Mouse (Mus musculus) kidney, adult 2 months (tissue): ENCODE results near the gene Tmem183a. TPM values are rescaled to one million over a fixed set of nuclear protein-coding genes. Genes with fewer than 3 reads are reported as not detected.

Experiments
- DNase-seq: peaks from one replicate; pipeline ENCODE4 v3.0.0; 2021
- H3K27ac ChIP-seq: fragments of 200-500 bp; 2 replicates; pipeline ENCODE4 v1.5.1; 2012; ENCODE audit warnings: low read depth, low read length, control low read depth, inconsistent platforms; ENCODE audit not compliant: insufficient read depth
- H3K27me3 ChIP-seq: fragments of 200-500 bp; replicated peaks from 2 replicates; pipeline ENCODE4 v1.6.1; 2012; ENCODE audit warnings: mild to moderate bottlenecking, moderate library complexity, low read length, inconsistent platforms; ENCODE audit not compliant: control insufficient read depth, insufficient read depth
- H3K36me3 ChIP-seq: fragments of 200-500 bp; 2 replicates; pipeline ENCODE4 v1.6.1; 2012; ENCODE audit warnings: mild to moderate bottlenecking, moderate library complexity, low read length, inconsistent platforms; ENCODE audit not compliant: control insufficient read depth, insufficient read depth
- H3K4me1 ChIP-seq: fragments of 200-500 bp; 2 replicates; pipeline ENCODE4 v1.6.1; 2011; ENCODE audit warnings: low read length; ENCODE audit not compliant: control insufficient read depth, insufficient read depth
- H3K4me3 ChIP-seq: fragments of 200-500 bp; 2 replicates; pipeline ENCODE4 v1.5.1; 2011; ENCODE audit warnings: mild to moderate bottlenecking, low read depth, low read length, control low read depth; ENCODE audit not compliant: insufficient read depth
- CTCF ChIP-seq: fragments of 200-500 bp; conservative IDR thresholded peaks from 2 replicates; pipeline ENCODE4 v1.5.1; 2011; ENCODE audit warnings: low read depth, mild to moderate bottlenecking, control low read depth, low read length, moderate library complexity, mixed read lengths; ENCODE audit not compliant: insufficient read depth, insufficient read length
- POLR2A ChIP-seq: fragments of 200-500 bp; IDR thresholded peaks from one replicate; pipeline ENCODE4 v1.6.1; 2011; ENCODE audit warnings: low read depth, low read length, control low read depth
- WGBS: fragments of 180-500 bp; shearing (Covaris S2); methylation state at CpG from one replicate; pipeline ENCODE4 v1.1.7; 2018; 5-methylcytosine and 5-hydroxymethylcytosine counted together
- polyA plus RNA-seq: library from polyadenylated mRNA; depleted of rRNA; stranded (reverse); fragments of >200 nt; gene quantifications from 2 replicates; pipeline ENCODE4 v1.2.3, GENCODE M21; 2012

Tmem183a gene
- polyA plus RNA-seq, 1 experiment: 100 TPM

DNA sequence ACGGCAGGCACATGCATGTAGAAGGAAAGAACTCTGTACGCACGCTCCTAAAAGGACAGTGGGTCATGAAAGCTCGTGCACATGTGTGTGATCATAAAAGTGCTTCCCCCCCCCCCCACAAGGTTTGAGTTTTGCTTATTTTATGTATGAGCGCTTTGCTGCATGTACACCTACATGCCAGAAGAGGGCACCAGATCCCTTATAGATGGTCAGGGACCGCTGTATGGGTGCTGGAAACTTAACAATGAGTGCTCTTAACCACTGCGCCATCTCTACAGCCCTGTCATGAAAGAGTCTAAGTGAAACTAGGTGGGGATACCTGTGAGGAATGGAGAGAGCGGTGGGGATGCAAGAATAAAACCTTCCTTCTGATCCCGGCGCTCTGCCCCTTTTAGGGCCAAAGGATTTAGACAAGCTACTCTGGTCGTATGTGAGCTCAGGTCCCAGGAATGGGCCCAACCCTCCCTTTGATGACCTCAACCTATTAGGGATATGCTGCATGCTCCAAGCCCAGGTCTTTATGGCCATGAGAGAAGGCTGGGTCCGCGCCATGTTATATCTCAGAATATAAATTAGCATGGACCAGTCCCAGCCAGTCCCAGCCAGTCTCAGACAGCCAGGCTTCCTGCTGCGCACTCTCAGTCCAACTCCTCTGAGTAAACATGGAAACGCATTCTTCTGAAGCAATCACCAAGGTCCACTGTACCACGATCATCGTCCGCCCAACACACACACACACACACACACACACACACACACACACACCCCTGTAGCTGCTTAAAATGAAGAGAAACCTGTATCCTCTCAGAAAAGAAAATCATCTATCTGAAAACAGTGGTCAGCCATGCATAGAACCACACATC lies 21.8 kb downstream of the Tmem183a start:
- no peaks in the 10 kb centered on the region for H3K36me3 ChIP-seq
- no peak overlapping the region for H3K4me3 ChIP-seq
- no peaks in the 10 kb centered on the region for H3K27me3 ChIP-seq
- DNase-seq: no peak
- 0 out of 2 replicates have a peak, but pooled peaks cover 2% of the 10 kb centered on the region for H3K4me1 ChIP-seq
- TF ChIP-seq CTCF (0 out of 2 replicates have a peak, but pooled peaks have one; percentile 20), POLR2A (no peak)
- 86% methylated on average over 18 of the region's 18 CpGs for WGBS
- no peak overlapping the region for H3K27ac ChIP-seq

GRCm38 (mm10) chr1:134339162-134339561 lies 22.6 kb downstream of the Tmem183a start:
- H3K36me3 ChIP-seq: no peaks in the 10 kb centered on the region
- DNase-seq: no peak
- no peak for TF ChIP-seq CTCF
- no peak for TF ChIP-seq POLR2A
- no peaks in the 10 kb centered on the region for H3K27me3 ChIP-seq
- WGBS: 91% methylated on average over 7 of the region's 7 CpGs
- no peak overlapping the region for H3K4me3 ChIP-seq
- H3K4me1 ChIP-seq: no peaks in the 10 kb centered on the region
- H3K27ac ChIP-seq: no peak overlapping the region

- WGBS: 62% methylated on average over 11 of the region's 11 CpGs
- H3K27ac ChIP-seq: no peak overlapping the region
- no peak for DNase-seq
Measured at GRCm38 (mm10) chr1:134336958-134337710, 24.6 kb downstream of the Tmem183a start.

GRCm38 (mm10) chr1:134335924-134336810 lies 25.6 kb downstream of the Tmem183a start:
- H3K27ac ChIP-seq: no peak overlapping the region
- WGBS: 84% methylated on average over 12 of the region's 12 CpGs
- DNase-seq: no peak
- H3K4me1 ChIP-seq: no peaks in the 10 kb centered on the region
- no peaks in the 10 kb centered on the region for H3K27me3 ChIP-seq
- no peak for TF ChIP-seq POLR2A
- no peak for TF ChIP-seq CTCF
- no peaks in the 10 kb centered on the region for H3K36me3 ChIP-seq
- no peak overlapping the region for H3K4me3 ChIP-seq

More at GRCm38 (mm10) chr1:134336958-134337710, 24.6 kb downstream of the Tmem183a start:
- no peaks in the 10 kb centered on the region for H3K36me3 ChIP-seq
- no peaks in the 10 kb centered on the region for H3K4me1 ChIP-seq
- no peak for TF ChIP-seq POLR2A
- TF ChIP-seq CTCF: no peak
- no peaks in the 10 kb centered on the region for H3K27me3 ChIP-seq
- no peak overlapping the region for H3K4me3 ChIP-seq

GRCm38 (mm10) chr1:134335211-134335923 lies 26.4 kb downstream of the Tmem183a start:
- Histone ChIP-seq H3K4me3 (no peak overlapping the region), H3K36me3 (no peaks in the 10 kb centered on the region), H3K27me3 (no peaks in the 10 kb centered on the region), H3K27ac (no peak overlapping the region), H3K4me1 (no peaks in the 10 kb centered on the region)
- WGBS: 83% methylated on average over 13 of the region's 13 CpGs
- no peak for DNase-seq
- no peak for TF ChIP-seq POLR2A
- no peak for TF ChIP-seq CTCF

- H3K4me3 ChIP-seq: no peak overlapping the region
- no peak for DNase-seq
- no peak overlapping the region for H3K27ac ChIP-seq
- no peaks in the 10 kb centered on the region for H3K36me3 ChIP-seq
- TF ChIP-seq POLR2A: no peak
- H3K27me3 ChIP-seq: no peaks in the 10 kb centered on the region
- WGBS: 78% methylated on average over 7 of the region's 7 CpGs
- H3K4me1 ChIP-seq: no peaks in the 10 kb centered on the region
Measured at GRCm38 (mm10) chr1:134334111-134334827, 27.5 kb downstream of the Tmem183a start.
